Mouse (Mus musculus) ES-Bruce4 (cell line): ENCODE measurements around the gene Usp6nl.

Experiments
- CTCF ChIP-seq: IDR thresholded peaks from one replicate; pipeline ENCODE4 v1.8.1; 2011; ENCODE audit warnings: low read depth, low read length
- POLR2A ChIP-seq: IDR thresholded peaks from one replicate; pipeline ENCODE4 v1.8.1; 2011; ENCODE audit warnings: low read length; ENCODE audit not compliant: insufficient read depth

DNA sequence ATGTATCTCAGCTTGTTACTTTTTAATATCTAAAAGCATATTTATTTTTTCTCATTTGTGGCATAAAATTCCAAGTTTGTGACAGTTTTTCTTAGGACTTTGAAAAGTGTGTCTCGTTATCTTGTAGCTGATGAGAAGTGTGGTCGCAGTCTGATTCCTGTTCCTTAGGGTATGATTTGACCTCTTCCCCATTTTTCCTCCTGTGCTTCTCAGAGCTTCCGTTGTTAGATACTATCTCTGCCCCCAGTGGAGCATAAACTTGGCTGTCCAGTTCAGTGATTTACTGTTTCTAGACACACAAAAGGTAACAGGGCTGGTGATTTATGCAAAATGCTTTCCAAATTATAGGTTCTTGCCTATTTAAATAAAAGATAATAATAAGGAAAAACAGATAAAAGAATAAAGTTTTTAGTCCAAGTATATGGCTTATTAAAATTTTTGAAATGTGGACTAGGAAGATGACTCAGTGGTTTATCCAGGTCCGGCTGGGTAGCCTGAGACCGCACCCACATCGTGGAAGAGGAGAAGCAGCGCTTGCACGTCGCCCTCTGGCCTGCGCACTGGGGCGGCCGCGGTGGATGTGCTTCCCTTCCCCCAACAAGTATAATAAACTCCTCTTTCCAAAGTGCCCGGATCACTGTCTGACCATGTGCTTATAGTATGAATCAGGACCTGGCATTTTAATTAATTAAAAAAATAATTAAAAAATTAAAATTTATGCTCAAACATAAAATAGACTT lies 62.1 kb downstream of the Usp6nl start:
- TF ChIP-seq CTCF (no peak), POLR2A (no peak)
